Mouse (Mus musculus): ENCODE measurements at regions not wholly inside any gene's neighbourhood (a gene's known extent, or its start where the extent isn't known, plus 50 kb on each side); places are given as distances from the start of the nearest gene placed in this dataset.

DNA sequence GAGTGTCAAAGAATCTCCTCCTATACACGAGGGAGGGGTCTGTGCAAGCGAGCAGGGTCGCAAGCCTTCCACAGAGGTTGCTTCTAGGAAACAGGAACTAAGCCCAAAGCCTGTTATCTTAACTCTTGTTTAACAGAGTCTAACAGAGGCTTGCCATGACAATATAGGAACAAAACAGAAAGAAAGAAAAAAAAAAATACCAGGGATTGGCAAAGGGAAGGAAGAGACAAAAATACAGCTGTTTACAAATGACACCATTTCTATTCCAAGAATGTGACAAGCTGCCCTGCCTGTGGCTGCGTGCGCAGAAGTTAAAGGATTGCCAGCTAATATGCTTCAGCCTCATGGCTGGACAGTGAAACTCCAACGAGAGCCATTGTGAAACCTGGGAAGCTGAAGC is 173.8 kb upstream of the Ubr2 start:
- no peak for TF ChIP-seq CTCF (conservative IDR thresholded peaks at IDR 0.05; ENCODE audit: low read length)
- TF ChIP-seq POU5F1 (IDR thresholded peaks at IDR 0.05; ENCODE audit: borderline replicate concordance, low read length): no peak
- TF ChIP-seq NANOG (IDR thresholded peaks at IDR 0.05; ENCODE audit: borderline replicate concordance, low read length): no peak
